Mouse (Mus musculus): ENCODE measurements at regions not wholly inside any gene's neighbourhood (a gene's known extent, or its start where the extent isn't known, plus 50 kb on each side); places are given as distances from the start of the nearest gene placed in this dataset.

GRCm38 (mm10) chr16:20794721-20795120 is 60.4 kb upstream of the Thpo start:
- TF ChIP-seq EP300 (IDR thresholded peaks at IDR 0.05; ENCODE audit: low read depth) (no peak), CTCF (IDR thresholded peaks at IDR 0.05; ENCODE audit: low read depth) (no peak)

Data from heart, postnatal 0 days (tissue).